ENCODE assay signal across 20 mouse cellular contexts in the genomic region with DNA sequence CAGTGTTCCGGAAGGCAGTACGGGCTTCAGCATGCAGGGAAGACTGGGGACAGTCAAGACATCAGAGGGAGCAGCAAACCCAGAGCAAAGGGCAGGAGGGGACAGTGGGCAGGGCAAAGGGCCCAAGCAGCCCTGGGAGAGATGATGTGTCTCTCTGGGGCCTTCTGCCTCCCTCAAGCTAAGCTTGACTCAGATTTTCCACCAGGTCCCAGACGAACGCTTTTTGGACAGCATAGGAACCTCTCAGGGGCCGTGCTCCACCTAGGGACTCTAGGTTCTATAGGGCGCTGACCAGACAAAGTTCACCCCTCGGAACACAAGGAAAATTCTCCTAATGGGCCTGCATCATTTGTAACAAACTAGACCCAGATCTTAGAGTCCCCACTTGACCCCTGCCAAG. TPM values are rescaled to one million over a fixed set of nuclear protein-coding genes. Genes with fewer than 3 reads are reported as not detected.
"Had no signal": no experiment of that assay in that cellular context is flagged by ENCODE, and none has a peak within 500 bp of the region (broad histone marks: within the 10 kb centered on the region; RNA-seq: fewer than 3 reads in every experiment).

No protein-coding gene starts in this region.

- H3K4me3 ChIP-seq: neural tube, embryonic 13.5 days; neural tube, embryonic 15.5 days; stomach, embryonic 15.5 days had no signal

- H3K9me3 ChIP-seq: neural tube, embryonic 13.5 days; neural tube, embryonic 15.5 days; stomach, embryonic 15.5 days had no signal

- H3K9ac ChIP-seq: neural tube, embryonic 13.5 days; neural tube, embryonic 15.5 days; stomach, embryonic 15.5 days had no signal

- DNase-seq: retina, postnatal 1 day; right cerebral cortex, adult 18-20 months; right cerebral cortex, postnatal 14 days; right cerebral cortex, postnatal 25 days; right cerebral cortex, postnatal 4 days; spleen, adult 18-20 months; thymus, adult 18-20 months; thymus, adult 2 months; thymus, postnatal 14 days; thymus, postnatal 25 days; thymus, postnatal 36 days; thymus, postnatal 4 days had no signal

- H3K4me2 ChIP-seq: neural tube, embryonic 13.5 days; neural tube, embryonic 15.5 days; stomach, embryonic 15.5 days had no signal

- H3K4me1 ChIP-seq: stomach, embryonic 15.5 days had no signal

- H3K36me3 ChIP-seq: neural tube, embryonic 13.5 days; neural tube, embryonic 15.5 days; stomach, embryonic 15.5 days had no signal

- H3K27ac ChIP-seq: neural tube, embryonic 13.5 days; neural tube, embryonic 15.5 days; stomach, embryonic 15.5 days; stomach, postnatal 0 days had no signal

RNA-seq across cellular contexts. Expression of a gene that starts 29.8 kb away (rescaled TPM):
- total RNA-seq: neutrophil, adult 5-6 weeks had no signal
- polyA plus RNA-seq: small intestine, adult 2 months; spleen, adult 2 months; stomach, embryonic 14.5 days had no signal
